Mouse (Mus musculus): ENCODE results near the gene Crebbp.
A peak's percentile ranks its signal among the peaks of the same experiment; 100 is the strongest.
"Not testable (repeated sequence)": the region's sequence is repeated elsewhere in the genome, so short reads cannot be mapped to it uniquely, and the experiment has no call there.

The Crebbp gene

DNA sequence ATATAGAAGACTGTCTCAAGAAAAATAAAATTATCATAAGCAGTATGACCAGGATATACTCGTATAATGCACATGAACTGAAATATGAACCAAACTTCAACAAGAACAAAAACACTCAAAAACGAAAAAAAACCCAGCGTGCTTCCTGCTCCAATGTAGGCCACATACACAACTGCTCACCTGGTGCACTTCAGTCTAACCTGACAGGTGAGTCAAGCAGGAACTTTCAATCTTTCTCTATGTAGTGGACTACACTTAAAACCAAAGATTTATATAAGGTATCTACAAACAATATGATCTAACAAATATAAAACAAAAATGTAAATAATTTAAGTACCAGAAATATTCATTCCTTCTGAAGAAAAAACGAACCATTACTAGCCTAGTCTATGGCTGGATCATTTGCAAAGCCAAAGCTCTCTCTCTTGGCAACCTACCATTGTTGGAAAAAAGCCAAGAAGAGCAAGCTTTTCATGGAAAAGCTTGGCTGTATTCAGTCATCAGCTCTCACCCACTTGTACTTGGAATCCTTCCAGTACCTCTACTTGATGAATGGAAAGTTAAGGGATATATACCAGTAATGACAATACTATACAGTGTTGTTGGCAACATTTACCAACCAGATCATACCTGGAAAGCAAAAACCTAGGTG lies 53.4 kb downstream of the Crebbp start:
- DNase-seq (ENCODE audit: low read depth in 2 of 2, low spot score in 2 of 2) = no peak

DNA sequence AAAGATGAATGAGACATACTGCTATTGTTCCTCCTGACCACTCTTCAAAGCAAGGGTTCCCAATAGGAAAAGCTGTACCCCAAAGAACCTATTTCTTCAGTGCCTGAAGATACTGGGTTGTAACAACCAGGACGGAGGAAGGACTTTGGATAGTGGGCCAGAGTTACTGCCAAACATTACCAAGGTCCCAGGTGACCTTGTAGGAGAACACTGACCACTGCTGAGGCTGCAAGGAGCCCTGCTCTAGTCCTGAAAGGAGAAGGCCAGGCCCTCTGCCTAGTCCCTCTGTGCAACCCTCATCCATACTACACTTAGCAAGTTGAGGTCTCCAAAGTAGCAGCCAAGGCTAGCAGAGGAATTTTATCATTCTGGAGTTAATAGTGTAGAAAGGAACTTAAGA lies 60.7 kb downstream of the Crebbp start:
- no peak for DNase-seq (ENCODE audit: low read depth in 2 of 2, low spot score in 2 of 2)

DNA sequence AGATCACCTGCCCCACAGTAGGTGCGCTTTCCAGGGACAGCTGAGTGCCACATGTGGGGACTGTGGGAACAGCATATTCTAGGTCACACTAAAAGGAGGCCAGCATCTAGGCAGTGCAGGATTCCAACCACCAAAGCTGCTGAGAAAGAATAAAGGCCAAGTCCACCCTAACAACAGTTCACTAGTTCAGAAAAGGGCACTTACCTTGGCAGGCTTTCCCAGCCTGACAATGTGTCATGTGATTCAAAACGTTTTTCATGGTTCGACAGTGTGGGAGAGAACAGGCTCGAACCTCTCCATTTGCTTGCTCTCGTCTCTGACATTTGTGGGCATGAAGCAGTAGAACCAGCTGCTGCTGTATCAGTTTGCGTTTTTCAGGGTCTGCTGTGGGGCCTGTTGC lies 75.3 kb downstream of the Crebbp start:
- no peak for DNase-seq (ENCODE audit: low read depth in 2 of 2, low spot score in 2 of 2)

DNA sequence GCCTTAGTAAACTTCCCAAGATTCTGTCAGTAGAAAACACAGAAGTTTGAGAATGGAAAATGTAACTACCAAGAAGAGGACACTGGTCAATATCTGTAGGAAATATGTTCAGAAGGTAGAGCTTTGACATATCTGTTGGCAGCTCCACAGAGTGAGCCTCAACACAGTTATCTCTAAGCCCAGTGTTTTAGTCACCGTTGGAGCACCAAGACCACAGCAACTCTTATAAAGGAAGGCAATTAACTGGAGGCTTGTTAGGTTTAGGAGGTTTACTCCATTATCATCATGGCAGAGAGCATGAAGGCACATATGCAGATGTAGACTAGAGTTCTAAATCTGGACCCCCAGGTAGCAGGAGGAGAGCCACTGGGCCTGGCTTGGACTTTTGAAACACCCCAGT lies 80.0 kb downstream of the Crebbp start:
- no peak for DNase-seq (ENCODE audit: low read depth in 2 of 2, low spot score in 2 of 2)

DNA sequence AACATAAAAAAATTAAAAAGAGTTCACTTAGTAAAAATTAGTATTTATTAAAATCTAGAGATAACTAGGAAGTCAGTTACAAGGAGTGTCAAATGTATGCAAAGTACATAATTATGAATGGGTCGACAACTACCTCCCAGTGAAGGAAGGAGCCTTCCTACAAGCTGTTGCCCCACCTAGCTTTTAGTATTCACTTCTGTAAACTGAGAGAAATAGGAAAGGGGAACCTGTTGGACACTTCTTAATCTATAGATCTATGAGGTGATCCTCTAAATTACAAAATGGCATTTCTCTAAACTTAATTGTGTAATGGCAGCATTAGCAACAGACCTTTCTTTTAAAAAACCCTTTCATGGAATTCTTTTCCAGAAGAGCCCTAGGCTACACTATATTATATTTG lies 84.9 kb downstream of the Crebbp start:
- DNase-seq (ENCODE audit: low read depth in 2 of 2, low spot score in 2 of 2) = no peak

DNA sequence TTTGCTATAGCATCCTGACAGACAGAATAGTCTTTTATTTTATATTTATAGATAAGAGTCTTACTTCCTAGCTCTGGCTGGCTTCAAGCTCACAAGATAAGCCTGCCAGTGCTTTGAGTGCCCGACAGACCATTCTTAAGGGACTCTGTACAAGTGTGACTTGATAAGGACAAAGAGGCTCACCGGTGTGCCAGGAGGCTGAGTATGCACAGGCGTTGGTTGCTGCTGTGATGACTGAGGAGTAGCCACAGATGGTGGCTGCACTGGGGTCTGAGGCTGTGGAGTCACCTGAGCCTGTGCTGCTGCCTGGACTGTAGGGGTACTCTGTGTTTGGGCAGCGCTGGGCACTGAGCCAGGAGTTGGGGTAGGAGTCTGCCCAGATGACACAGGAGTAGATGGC lies 96.7 kb downstream of the Crebbp start:
- no peak for DNase-seq (ENCODE audit: low read depth in 2 of 2, low spot score in 2 of 2)

DNA sequence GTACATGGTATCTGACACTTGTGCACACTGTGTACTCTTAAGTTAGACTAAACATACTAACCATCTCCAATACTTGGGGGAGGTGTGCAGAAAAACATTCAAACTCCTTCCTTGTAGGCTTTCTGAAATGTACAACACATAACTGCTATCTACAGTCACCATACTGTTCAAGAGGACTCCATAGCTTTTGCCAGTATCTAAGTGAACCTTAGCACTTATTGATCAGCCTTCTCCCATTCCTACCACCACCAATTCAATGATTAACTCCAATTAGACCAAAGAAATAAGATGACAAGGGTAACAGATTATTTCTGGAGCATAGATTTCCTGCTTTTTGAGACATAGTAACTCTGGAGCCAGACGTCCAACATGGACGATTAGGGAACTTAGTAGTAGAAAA lies 113.4 kb downstream of the Crebbp start:
- no peak for DNase-seq (ENCODE audit: low read depth in 2 of 2, low spot score in 2 of 2)

DNA sequence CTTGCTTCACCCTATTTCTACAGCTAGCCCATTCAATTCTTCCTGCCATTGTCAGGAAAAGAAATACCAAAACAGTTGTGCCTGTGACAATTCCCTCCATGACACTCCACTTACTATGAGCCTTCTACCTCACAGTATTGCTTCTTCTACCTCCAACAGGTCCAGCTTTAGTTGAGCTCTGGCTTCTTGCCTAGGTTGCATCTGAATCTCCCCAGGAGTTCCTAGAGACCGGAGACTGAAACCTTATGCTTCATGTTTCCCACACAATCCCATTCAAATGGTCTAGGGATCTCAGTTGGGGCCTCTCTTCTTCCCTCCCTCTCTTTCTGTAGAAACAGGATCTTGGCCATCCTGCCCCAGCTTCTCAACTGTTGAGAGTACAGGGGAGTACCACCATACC lies 116.3 kb downstream of the Crebbp start:
- no peak for DNase-seq (ENCODE audit: low read depth in 2 of 2, low spot score in 2 of 2)

DNA sequence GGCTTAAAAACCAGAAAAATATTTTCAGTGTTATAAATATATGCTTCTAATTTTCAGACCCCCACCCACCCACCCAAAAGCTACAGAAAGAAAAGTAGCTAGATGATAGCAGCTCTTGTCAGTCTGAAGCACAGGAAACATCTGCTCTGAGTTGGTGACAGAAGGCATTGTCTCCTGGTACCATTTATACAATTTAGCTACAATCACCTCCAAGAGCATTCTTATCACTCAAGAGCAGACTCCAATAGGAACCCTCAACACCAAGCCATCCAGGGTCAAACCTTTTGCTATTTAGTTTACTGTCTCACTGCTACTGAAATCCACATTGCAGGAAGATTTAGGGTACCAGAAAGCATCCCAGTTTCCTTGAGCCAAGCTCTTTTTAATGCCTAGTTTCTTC lies 116.9 kb downstream of the Crebbp start:
- no peak for DNase-seq (ENCODE audit: low read depth in 2 of 2, low spot score in 2 of 2)

DNA sequence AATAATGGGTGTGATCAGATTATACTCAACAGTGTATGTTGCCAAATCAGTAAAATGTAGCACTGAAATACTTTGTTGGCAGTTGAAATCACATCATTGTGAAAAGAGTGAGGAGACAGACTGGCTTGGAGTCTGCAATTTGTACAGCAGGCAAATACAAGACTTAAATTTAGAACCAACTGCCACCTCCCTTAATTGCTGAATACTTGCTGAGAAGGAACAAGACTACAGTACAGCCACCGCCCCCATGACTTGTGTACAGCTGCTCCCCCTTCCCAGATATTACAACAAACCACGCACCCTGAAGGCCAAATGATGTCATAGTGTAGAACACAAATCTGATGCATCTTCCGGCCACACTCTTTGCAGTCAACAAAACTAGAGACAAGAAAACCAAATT lies 117.7 kb downstream of the Crebbp start:
- no peak for DNase-seq (ENCODE audit: low read depth in 2 of 2, low spot score in 2 of 2)

DNA sequence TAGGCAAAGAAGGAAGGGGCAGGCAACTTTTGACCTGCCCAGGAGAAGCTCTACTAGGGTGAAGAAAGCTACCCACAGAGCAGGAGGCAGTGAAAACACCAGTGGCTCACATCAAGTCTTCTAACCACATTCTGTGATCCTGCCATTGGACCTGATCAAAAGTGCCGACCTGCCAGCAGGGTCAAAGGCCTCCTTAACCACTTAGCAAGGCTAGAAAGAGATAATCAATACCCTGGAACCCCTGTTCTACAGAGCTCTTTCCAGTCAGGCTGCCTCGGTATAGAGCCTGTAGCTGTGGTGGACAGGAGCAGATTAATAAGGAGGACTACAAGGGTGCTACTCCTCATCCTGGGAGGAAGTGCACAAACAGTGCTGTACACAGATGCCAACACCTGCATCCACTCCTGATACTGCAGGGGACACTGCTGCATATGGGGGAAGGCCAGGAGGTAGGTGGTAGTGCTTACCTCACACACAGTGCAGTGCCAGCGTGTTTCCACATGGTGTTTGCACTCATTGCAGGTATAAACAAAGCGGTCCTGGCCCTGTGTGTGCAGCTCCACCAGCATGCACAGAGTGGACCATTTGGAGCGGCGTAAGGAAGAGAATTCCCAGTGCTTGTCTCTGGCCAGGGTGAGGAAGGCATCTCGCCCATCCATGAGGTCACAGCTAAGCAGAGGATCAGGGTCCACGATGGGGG lies 126.4 kb downstream of the Crebbp start:
- DNase-seq (ENCODE audit: low read depth in 2 of 2, low spot score in 2 of 2) = no peak

DNA sequence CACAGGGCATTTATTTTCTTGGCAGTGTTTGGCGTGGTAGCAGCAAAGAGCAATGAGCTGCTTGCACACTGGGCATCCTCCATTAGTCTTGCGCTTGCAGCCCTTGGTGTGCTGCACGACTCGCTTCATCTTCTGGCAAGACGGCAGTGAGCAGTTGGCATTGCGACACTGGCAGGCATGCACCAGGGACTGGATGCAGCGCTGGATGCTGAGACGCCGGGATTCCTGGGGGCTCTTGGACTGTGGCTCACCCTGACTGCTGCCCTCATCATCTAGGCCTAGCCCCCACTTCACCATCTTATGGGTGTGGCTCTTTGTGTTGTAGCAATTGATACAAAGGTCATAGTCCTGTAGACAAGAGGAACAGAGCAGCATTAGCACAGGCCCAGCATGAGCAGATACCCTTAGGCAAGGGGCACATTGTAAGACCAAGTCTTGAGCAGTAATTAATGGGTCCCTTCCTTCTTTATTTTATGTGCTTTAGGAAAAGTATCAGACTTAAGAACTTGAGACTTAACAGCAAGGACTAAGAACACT lies 127.9 kb downstream of the Crebbp start:
- DNase-seq (ENCODE audit: low read depth in 2 of 2, low spot score in 2 of 2) = no peak

DNA sequence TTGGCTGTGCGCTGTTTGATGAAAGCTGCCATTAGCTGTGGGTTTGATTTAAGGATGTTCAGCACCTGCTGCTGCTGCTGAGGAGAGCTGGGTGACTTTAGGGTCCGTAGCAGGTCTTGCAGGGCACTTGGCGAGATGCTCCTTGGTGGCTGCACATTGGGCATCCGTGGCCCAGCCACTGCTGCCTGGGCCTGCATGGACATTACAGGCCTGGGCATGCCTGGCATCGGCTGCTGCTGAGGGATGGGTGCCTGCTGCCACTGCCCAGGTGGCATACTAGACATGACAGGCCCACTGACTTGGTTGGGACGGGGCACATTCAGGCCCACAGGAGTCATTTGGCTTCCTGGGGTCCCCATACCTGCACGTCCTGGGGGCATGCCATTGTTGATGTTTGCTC lies 128.7 kb downstream of the Crebbp start:
- DNase-seq (ENCODE audit: low read depth in 2 of 2, low spot score in 2 of 2) = no peak

DNA sequence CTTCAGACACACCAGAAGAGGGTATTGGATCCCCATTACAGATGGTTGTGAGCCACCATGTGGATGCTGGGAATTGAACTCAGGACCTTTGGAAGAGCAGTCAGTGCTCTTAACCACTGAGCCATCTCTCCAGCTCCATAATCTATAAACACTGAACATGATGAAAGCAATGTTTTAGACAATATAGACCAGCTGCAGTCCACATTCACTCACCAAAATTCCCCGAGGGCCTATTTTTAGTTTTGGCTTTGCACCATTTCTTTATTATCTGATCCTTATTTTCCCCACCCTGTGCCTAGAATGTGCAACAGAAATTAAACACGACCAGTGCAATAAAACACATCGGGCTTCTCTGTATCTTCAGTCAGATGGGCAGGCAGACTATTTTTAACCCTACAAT lies 133.4 kb downstream of the Crebbp start:
- not testable (repeated sequence) for DNase-seq (ENCODE audit: low read depth in 2 of 2, low spot score in 2 of 2)

DNA sequence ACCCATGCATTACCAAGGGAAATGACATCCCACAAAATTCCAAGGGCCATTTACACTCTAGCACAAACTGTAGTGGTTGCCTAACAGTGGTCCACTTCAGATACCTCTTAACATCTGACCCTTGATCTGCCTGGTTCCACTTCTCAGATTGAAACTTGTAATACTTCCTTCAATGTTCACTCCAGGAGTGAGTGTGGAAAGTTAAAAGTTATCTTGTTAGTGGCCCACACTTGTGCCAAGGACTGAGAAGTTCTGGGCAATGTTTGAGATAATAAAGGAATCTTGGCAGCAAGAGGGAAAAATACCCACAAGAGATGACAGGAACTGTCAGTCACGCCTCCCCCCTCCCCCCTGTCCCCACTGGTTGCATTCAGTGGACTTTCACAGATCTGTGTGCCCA lies 134.1 kb downstream of the Crebbp start:
- DNase-seq (ENCODE audit: low read depth in 2 of 2, low spot score in 2 of 2) = no peak

DNA sequence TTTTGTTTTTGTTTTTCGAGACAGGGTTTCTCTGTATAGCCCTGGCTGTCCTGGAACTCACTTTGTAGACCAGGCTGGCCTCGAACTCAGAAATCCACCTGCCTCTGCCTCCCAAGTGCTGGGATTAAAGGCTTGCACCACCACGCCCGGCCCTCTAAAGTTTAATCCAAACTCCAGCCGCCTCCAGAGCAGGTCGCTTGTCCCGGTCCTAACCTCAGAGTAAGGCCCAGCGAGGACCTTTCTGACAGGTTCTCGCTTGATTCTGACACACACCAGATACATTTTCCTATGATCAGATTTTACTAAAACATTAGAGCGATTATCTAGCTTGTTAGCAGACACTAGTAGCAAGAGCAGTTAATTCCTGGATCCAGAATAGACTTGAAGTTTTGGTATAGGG lies 135.5 kb downstream of the Crebbp start:
- not testable (repeated sequence) for DNase-seq (ENCODE audit: low read depth in 2 of 2, low spot score in 2 of 2)

DNA sequence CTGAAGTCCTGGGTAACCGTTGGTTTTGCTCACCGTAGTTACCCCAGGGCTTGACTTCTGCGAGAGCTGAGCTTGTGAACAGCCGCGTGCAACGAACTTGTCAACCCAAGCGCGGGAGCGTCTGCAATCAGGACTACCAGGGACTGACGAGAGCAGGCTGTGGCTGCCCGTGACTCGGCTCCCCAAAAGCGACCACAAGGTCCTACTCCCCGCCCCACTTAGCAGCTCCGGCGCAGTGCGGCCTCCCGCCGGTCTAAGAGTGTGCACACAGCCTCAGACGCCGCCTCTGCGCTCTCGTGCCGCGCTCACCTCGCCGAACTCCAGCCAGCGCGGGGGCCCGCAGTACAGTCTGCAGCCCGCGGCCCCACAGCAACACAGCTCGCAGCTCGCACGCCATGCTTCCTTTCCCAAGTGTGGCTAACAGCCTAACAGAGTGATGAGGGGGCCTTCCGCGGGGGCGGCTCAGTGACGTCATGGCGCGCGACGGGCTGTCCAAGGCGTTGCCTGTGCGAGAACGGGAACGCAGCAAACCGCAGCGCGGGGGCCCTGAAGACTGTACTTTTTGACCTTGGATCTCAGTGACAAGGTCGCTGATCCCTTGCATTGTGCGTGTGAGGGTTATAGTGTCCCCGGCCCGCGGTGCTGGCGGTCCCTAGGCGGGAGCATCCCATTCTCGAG lies 136.3 kb downstream of the Crebbp start, which contains the start of gene Trap1:
Gene Trap1, minus strand, starts transcription at position 444 of the 678 bp plus-strand sequence.
- peak; percentile 94 to 97 for DNase-seq (ENCODE audit: low read depth in 2 of 2, low spot score in 2 of 2)

DNA sequence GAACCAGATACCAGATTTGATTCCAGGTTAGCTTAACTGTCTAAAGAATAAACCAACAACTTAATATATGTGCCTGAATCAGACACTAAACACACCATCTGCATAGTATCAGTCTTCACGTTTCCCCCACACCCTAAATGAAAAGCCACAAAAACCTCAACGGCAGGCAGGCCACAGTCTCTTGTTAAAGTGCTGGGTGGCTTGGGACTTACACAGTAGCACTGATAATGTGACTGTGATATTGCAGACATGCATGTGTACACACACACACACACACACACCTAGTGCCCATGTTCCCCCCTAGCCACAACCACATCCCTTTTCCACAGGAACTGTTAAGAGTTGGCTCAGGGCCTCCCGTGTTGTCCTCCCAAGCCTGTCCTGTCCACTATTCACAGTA lies 139.0 kb downstream of the Crebbp start:
- no peak for DNase-seq (ENCODE audit: low read depth in 2 of 2, low spot score in 2 of 2)

DNA sequence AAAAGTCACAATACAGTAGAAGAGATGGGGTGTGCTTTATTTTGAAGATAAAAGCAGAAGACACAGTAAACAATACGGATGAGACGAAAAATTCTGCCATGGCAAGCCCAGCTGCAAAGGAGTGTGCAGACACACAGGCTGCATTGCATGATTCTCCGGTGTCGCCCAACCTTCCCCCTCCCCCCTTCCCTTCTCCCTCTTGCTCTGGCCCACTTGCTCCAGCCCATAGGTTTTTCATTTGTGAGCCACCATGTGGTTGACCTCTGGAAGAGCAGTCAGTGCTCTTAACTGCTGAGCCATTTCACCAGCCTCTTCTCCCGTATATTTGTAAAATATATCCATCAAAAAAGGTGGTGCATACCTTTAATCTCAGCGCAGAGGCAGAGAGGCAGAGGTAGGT lies 139.5 kb downstream of the Crebbp start:
- DNase-seq (ENCODE audit: low read depth in 2 of 2, low spot score in 2 of 2) = no peak

DNA sequence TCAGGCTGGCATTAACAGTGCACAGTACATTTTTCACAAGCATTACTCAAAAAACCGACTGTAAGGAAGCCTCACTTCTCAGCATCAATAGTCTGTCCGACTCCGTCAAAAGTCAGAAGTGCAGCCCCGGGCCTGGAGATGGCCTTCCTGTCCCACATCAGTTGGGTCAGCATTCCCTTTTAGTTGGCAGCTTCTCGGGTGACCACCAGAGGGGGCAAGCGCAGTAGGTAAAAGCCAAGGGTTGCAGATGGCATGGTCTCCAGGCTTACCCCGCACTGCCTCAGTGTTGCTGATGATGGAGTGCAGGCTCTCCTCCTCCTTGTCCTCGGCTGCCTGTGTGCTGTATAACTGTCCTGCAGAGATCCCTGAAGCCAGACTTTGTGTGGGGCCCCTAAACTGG lies 145.2 kb downstream of the Crebbp start:
- DNase-seq (ENCODE audit: low read depth in 2 of 2, low spot score in 2 of 2) = peak; percentile 41 to 51

DNA sequence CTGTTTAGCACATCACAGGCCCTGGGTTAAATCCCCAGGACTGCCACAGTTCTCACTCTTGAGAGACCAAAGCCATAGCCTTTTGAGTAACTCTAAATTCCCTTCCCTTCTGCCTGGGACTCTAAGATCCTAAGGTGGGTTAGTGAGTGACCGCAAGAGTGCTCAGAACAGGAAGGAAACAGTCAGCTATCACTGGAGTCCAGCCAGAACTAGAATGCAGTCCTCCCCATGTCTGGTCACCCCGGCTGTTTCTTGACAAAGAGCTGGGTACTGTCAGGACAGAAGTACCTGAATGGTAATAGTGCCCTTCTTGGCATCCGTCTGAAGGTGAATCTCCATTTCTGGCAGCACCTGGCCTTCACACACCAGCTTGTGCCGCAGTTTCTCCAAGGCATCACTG lies 148.9 kb downstream of the Crebbp start:
- DNase-seq (ENCODE audit: low read depth in 2 of 2, low spot score in 2 of 2) = no peak

DNA sequence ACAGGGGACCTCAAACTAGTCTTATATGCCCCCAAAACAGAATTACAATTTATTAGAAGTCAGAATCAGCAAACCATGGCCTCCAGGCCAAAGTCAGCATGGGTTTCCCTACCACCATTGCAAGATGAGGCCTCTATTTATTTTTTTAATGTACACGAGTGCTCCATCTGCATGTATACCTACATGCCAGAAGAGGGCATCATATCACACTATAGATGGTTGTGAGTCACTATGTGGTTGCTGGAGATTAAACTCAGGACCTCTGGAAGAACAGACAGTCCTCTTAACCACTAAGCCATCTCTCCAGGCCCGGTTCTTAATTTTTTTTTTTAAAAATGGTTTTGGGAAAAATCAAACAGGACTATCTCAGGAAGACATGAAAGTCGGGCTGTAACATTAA lies 160.0 kb downstream of the Crebbp start:
- DNase-seq (ENCODE audit: low read depth in 2 of 2, low spot score in 2 of 2) = no peak
